In the genomic region with DNA sequence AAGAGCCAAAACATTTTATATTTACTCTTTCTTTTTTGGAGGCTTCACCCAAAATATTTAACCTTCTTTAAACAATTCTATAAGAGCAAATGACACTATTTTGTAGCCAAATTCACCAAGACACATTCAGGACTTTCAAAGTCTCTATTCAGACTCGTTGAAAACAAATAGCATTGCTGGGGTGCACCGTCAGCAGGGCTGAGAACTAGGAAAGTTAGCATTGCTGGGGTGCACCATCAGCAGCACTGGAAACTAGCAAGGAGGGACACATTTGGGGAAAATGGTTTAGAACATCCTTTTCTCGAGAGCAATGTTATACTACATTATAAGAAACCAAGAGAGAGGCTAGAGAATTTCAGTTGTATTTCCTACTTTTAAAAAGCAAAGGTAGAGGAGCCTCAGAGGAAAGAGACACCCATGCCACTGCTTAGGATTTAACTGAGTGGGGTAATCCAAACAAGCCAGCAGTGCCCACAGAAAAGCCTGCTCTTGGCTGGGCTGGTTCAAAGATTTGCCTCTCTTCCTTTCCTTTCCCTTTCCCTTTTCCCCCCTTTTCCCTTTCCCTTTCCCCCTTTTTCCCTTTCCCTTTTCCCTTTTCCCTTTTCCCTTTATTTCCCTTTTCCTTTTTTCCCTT, we compare ENCODE assay signal across 24 mouse cellular contexts.
DNase-seq lines count a peak whose midpoint lies in the region; ATAC-seq lines count a peak whose summit lies in the region.
"Had no signal": no experiment of that assay in that cellular context is flagged by ENCODE, and none has a peak within 500 bp of the region (broad histone marks: within the 10 kb centered on the region; RNA-seq: fewer than 3 reads in every experiment).

No protein-coding gene starts in this region.

- no peaks in the 10 kb centered on the region for H3K36me3 ChIP-seq in hindbrain, embryonic 11.5 days (ENCODE audit: control insufficient read depth, insufficient read depth, low read length)
- no peaks in the 10 kb centered on the region for H3K36me3 ChIP-seq in hindbrain, embryonic 10.5 days
- no peaks in the 10 kb centered on the region for H3K36me3 ChIP-seq in liver, embryonic 12.5 days
- H3K36me3 ChIP-seq in embryonic facial prominence, embryonic 10.5 days (replicated peaks) = no peaks in the 10 kb centered on the region
- H3K36me3 ChIP-seq: embryonic facial prominence, embryonic 12.5 days; forebrain, embryonic 12.5 days; heart, embryonic 15.5 days; hindbrain, embryonic 12.5 days; intestine, embryonic 15.5 days had no signal

- DNase-seq in hindbrain, embryonic 11.5 days (ENCODE audit: low spot score) = peak; percentile 2
- DNase-seq in hindbrain, embryonic 10.5 days (ENCODE audit: low spot score) = no peak
- DNase-seq in cerebellum, postnatal 36 days = no peak
- no peak for DNase-seq in embryonic facial prominence, embryonic 10.5 days (ENCODE audit: low spot score)
- DNase-seq: adrenal gland, adult 8-10 months; adrenal gland, postnatal 36 days; cerebellum, adult 8-10 months; embryo, embryonic 11 days; gastrocnemius, postnatal 10 days; heart, adult 2 months; heart, postnatal 14 days; kidney, adult 18-20 months had no signal

- H3K9ac ChIP-seq in hindbrain, embryonic 11.5 days (ENCODE audit: low read depth, low read length) = no peak overlapping the region
- H3K9ac ChIP-seq in liver, embryonic 12.5 days = no peak overlapping the region
- H3K9ac ChIP-seq: embryonic facial prominence, embryonic 12.5 days; forebrain, embryonic 12.5 days; heart, embryonic 15.5 days; hindbrain, embryonic 12.5 days; intestine, embryonic 15.5 days had no signal

- H3K4me1 ChIP-seq in hindbrain, embryonic 11.5 days (replicated peaks; ENCODE audit: control insufficient read depth, insufficient read depth, low read length) = no peaks in the 10 kb centered on the region
- H3K4me1 ChIP-seq in hindbrain, embryonic 10.5 days (replicated peaks) = no peaks in the 10 kb centered on the region
- H3K4me1 ChIP-seq in liver, embryonic 12.5 days = no peaks in the 10 kb centered on the region
- no peaks in the 10 kb centered on the region for H3K4me1 ChIP-seq in embryonic facial prominence, embryonic 10.5 days
- H3K4me1 ChIP-seq: embryonic facial prominence, embryonic 12.5 days; forebrain, embryonic 12.5 days; hindbrain, embryonic 12.5 days; intestine, embryonic 15.5 days had no signal

- H3K4me2 ChIP-seq in hindbrain, embryonic 11.5 days (replicated peaks; ENCODE audit: low read depth, low read length) = no peak overlapping the region
- no peak overlapping the region for H3K4me2 ChIP-seq in liver, embryonic 12.5 days
- H3K4me2 ChIP-seq: embryonic facial prominence, embryonic 12.5 days; forebrain, embryonic 12.5 days; heart, embryonic 11.5 days; heart, embryonic 15.5 days; hindbrain, embryonic 12.5 days; intestine, embryonic 15.5 days had no signal

- H3K27me3 ChIP-seq in hindbrain, embryonic 11.5 days (ENCODE audit: control insufficient read depth, insufficient read depth, low read length) = no peaks in the 10 kb centered on the region
- no peaks in the 10 kb centered on the region for H3K27me3 ChIP-seq in hindbrain, embryonic 10.5 days (ENCODE audit: insufficient read depth, poor library complexity, severe bottlenecking)
- H3K27me3 ChIP-seq in liver, embryonic 12.5 days (replicated peaks) = no peaks in the 10 kb centered on the region
- no peaks in the 10 kb centered on the region for H3K27me3 ChIP-seq in embryonic facial prominence, embryonic 10.5 days (replicated peaks; ENCODE audit: low read depth, poor library complexity, severe bottlenecking)
- H3K27me3 ChIP-seq: embryonic facial prominence, embryonic 12.5 days; forebrain, embryonic 12.5 days; heart, embryonic 15.5 days; hindbrain, embryonic 12.5 days; intestine, embryonic 15.5 days had no signal

- H3K4me3 ChIP-seq in hindbrain, embryonic 11.5 days (ENCODE audit: low read depth, low read length) = no peak overlapping the region
- H3K4me3 ChIP-seq in hindbrain, embryonic 10.5 days = no peak overlapping the region
- no peak overlapping the region for H3K4me3 ChIP-seq in liver, embryonic 12.5 days
- H3K4me3 ChIP-seq in embryonic facial prominence, embryonic 10.5 days = no peak overlapping the region
- H3K4me3 ChIP-seq: embryonic facial prominence, embryonic 12.5 days; forebrain, embryonic 12.5 days; heart, adult 2 months; heart, embryonic 15.5 days; hindbrain, embryonic 12.5 days; intestine, embryonic 15.5 days had no signal

- WGBS in hindbrain, embryonic 11.5 days = 78% methylated on average over 3 of the region's 3 CpGs
- 77% methylated on average over 3 of the region's 3 CpGs for WGBS in hindbrain, embryonic 10.5 days
- 67% methylated on average over 3 of the region's 3 CpGs for WGBS in liver, embryonic 12.5 days (ENCODE audit: insufficient replicate concordance)
- 82% methylated on average over 3 of the region's 3 CpGs for WGBS in embryonic facial prominence, embryonic 10.5 days

- no peak for ATAC-seq in hindbrain, embryonic 11.5 days (ENCODE audit: low FRiP score)
- ATAC-seq in activated CD4-positive, CD25-positive, alpha-beta regulatory T cell, adult 4 months = peak; percentile 41
- peak; percentile 59 for ATAC-seq in megakaryocyte, adult 5-6 weeks (ENCODE audit: poor library complexity, severe bottlenecking)
- ATAC-seq in neutrophil, adult 5-6 weeks (ENCODE audit: extremely low read depth, insufficient number of reproducible peaks, low FRiP score, poor library complexity, severe bottlenecking) = 0 out of 2 replicates have a peak, but pooled peaks have one; percentile 44
- no peak for ATAC-seq in liver, embryonic 12.5 days
- ATAC-seq: forebrain, embryonic 16.5 days; hindbrain, embryonic 16.5 days; intestine, embryonic 15.5 days had no signal

- H3K27ac ChIP-seq in hindbrain, embryonic 11.5 days (ENCODE audit: low read depth, low read length) = no peak overlapping the region
- no peak overlapping the region for H3K27ac ChIP-seq in hindbrain, embryonic 10.5 days
- H3K27ac ChIP-seq in liver, embryonic 12.5 days = no peak overlapping the region
- no peak overlapping the region for H3K27ac ChIP-seq in embryonic facial prominence, embryonic 10.5 days (replicated peaks)
- H3K27ac ChIP-seq: embryonic facial prominence, embryonic 12.5 days; forebrain, embryonic 12.5 days; heart, adult 2 months; heart, embryonic 15.5 days; hindbrain, embryonic 12.5 days; intestine, embryonic 15.5 days had no signal

- H3K9me3 ChIP-seq in hindbrain, embryonic 11.5 days (ENCODE audit: control insufficient read depth, low read length) = no peaks in the 10 kb centered on the region
- no peaks in the 10 kb centered on the region for H3K9me3 ChIP-seq in hindbrain, embryonic 10.5 days
- H3K9me3 ChIP-seq in liver, embryonic 12.5 days (replicated peaks) = no peaks in the 10 kb centered on the region
- H3K9me3 ChIP-seq in embryonic facial prominence, embryonic 10.5 days = no peaks in the 10 kb centered on the region
- H3K9me3 ChIP-seq: embryonic facial prominence, embryonic 12.5 days; forebrain, embryonic 12.5 days; heart, embryonic 15.5 days; hindbrain, embryonic 12.5 days; intestine, embryonic 15.5 days had no signal

Comparison
In these comparisons a context has a peak if more than half of its experiments do, and no peak if none do; other contexts are left out.
1. ATAC-seq: peak in activated CD4-positive, CD25-positive, alpha-beta regulatory T cell, adult 4 months (single experiment), megakaryocyte, adult 5-6 weeks (single experiment) and neutrophil, adult 5-6 weeks (single experiment); none in hindbrain, embryonic 11.5 days (single experiment) and liver, embryonic 12.5 days (single experiment).